ENCODE assay signal across 23 mouse cellular contexts in the genomic region with DNA sequence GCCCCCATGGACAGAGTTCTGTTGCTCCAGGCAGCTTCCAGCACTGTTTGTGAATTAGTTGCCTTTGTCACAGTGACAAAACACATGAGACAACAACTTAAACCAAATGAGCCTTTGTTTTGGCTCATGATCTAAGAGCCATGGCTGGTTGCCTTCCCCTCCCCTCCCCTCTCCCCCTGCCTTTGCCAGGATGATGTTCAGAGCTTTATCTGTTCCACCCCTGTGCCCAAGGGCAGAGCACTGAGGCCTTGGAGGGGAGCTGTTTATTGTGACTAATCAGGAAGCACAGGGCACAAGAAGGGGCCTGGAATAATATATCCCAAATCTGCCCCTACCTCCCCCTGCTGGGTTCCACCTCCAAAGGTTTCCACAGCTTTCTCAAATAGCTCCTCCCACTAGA. TPM values are rescaled to one million over a fixed set of nuclear protein-coding genes. Genes with fewer than 3 reads are reported as not detected.
A peak's percentile ranks its signal among the peaks of the same experiment; 100 is the strongest.
DNase-seq lines count a peak whose midpoint lies in the region; ATAC-seq lines count a peak whose summit lies in the region.
"Had no signal": no experiment of that assay in that cellular context is flagged by ENCODE, and none has a peak within 500 bp of the region (broad histone marks: within the 10 kb centered on the region; RNA-seq: fewer than 3 reads in every experiment).

No protein-coding gene starts in this region.

- H3K27ac ChIP-seq in forebrain, embryonic 11.5 days (ENCODE audit: low read depth, low read length), result no peak overlapping the region
- H3K27ac ChIP-seq in forebrain, embryonic 14.5 days (ENCODE audit: low read depth, low read length), result no peak overlapping the region
- H3K27ac ChIP-seq: forebrain, embryonic 10.5 days; gastrocnemius, adult 2 months; heart, embryonic 13.5 days; hindbrain, embryonic 12.5 days; kidney, embryonic 15.5 days; limb, embryonic 15.5 days; liver, embryonic 14.5 days; neural tube, embryonic 12.5 days had no signal

- H3K4me2 ChIP-seq in forebrain, embryonic 11.5 days (ENCODE audit: low read depth, low read length, severe bottlenecking), result no peak overlapping the region
- no peak overlapping the region for H3K4me2 ChIP-seq in forebrain, embryonic 14.5 days (ENCODE audit: low read length)
- H3K4me2 ChIP-seq: heart, embryonic 13.5 days; hindbrain, embryonic 12.5 days; kidney, embryonic 15.5 days; limb, embryonic 15.5 days; lung, embryonic 14.5 days; neural tube, embryonic 12.5 days had no signal

- H3K9me3 ChIP-seq in forebrain, embryonic 11.5 days (ENCODE audit: control insufficient read depth, low read length), result no peaks in the 10 kb centered on the region
- H3K9me3 ChIP-seq in forebrain, embryonic 14.5 days (replicated peaks; ENCODE audit: control insufficient read depth, low read length), result no peaks in the 10 kb centered on the region
- no peaks in the 10 kb centered on the region for H3K9me3 ChIP-seq in megakaryocyte, embryonic 14.5 days
- H3K9me3 ChIP-seq: forebrain, embryonic 10.5 days; heart, embryonic 13.5 days; hindbrain, embryonic 12.5 days; kidney, embryonic 15.5 days; limb, embryonic 15.5 days; neural tube, embryonic 12.5 days had no signal

- no peaks in the 10 kb centered on the region for H3K27me3 ChIP-seq in forebrain, embryonic 11.5 days (ENCODE audit: control insufficient read depth, insufficient read depth, low read length)
- no peaks in the 10 kb centered on the region for H3K27me3 ChIP-seq in forebrain, embryonic 14.5 days (replicated peaks; ENCODE audit: control insufficient read depth, insufficient read depth, low read length)
- H3K27me3 ChIP-seq in megakaryocyte, embryonic 14.5 days (replicated peaks), result peaks cover 18% of the 10 kb centered on the region
- H3K27me3 ChIP-seq: hindbrain, embryonic 12.5 days; kidney, embryonic 15.5 days; limb, embryonic 15.5 days; neural tube, embryonic 12.5 days had no signal

- no peaks in the 10 kb centered on the region for H3K4me1 ChIP-seq in forebrain, embryonic 11.5 days (replicated peaks; ENCODE audit: control insufficient read depth, insufficient read depth, low read length)
- no peaks in the 10 kb centered on the region for H3K4me1 ChIP-seq in forebrain, embryonic 14.5 days (ENCODE audit: control insufficient read depth, insufficient read depth, low read length)
- H3K4me1 ChIP-seq in megakaryocyte, embryonic 14.5 days, result peaks cover 25% of the 10 kb centered on the region
- H3K4me1 ChIP-seq: forebrain, embryonic 10.5 days; heart, embryonic 13.5 days; hindbrain, embryonic 12.5 days; kidney, embryonic 15.5 days; limb, embryonic 15.5 days; neural tube, embryonic 12.5 days had no signal

- peak; percentile 22 for DNase-seq in forebrain, embryonic 11.5 days (ENCODE audit: low spot score)
- DNase-seq in forebrain, embryonic 14.5 days (ENCODE audit: low spot score), result no peak
- DNase-seq in adrenal gland, adult (ENCODE audit: inconsistent age in 2 of 2, low spot score in 1 of 2), result peak; percentile 79 to 87
- peak; percentile 74 for DNase-seq in adrenal gland, postnatal 36 days
- no peak for DNase-seq in spleen, postnatal 4 days (ENCODE audit: low spot score in 2 of 2)
- DNase-seq: cerebellum, postnatal 10 days; gastrocnemius, adult 2 months; heart, postnatal 14 days; kidney, adult 11 months; kidney, postnatal 36 days; left cerebral cortex, postnatal 4 days; lung, embryonic 14.5 days; midbrain, embryonic 14.5 days; thymus, postnatal 14 days had no signal

- ATAC-seq in forebrain, embryonic 11.5 days (replicated peaks; ENCODE audit: low FRiP score), result no peak
- no peak for ATAC-seq in forebrain, embryonic 14.5 days
- ATAC-seq in megakaryocyte, adult 5-6 weeks (ENCODE audit: poor library complexity, severe bottlenecking), result no peak

- no peak overlapping the region for H3K9ac ChIP-seq in forebrain, embryonic 11.5 days (ENCODE audit: low read length)
- H3K9ac ChIP-seq in forebrain, embryonic 14.5 days (ENCODE audit: low read length), result no peak overlapping the region
- H3K9ac ChIP-seq: heart, embryonic 13.5 days; hindbrain, embryonic 12.5 days; kidney, embryonic 15.5 days; limb, embryonic 15.5 days; liver, embryonic 14.5 days; lung, embryonic 14.5 days; neural tube, embryonic 12.5 days had no signal

- no peaks in the 10 kb centered on the region for H3K36me3 ChIP-seq in forebrain, embryonic 11.5 days (ENCODE audit: control insufficient read depth, insufficient read depth, low read length)
- H3K36me3 ChIP-seq in forebrain, embryonic 14.5 days (ENCODE audit: control insufficient read depth, insufficient read depth, low read length), result no peaks in the 10 kb centered on the region
- no peaks in the 10 kb centered on the region for H3K36me3 ChIP-seq in megakaryocyte, embryonic 14.5 days (replicated peaks; ENCODE audit: low read length)
- H3K36me3 ChIP-seq: forebrain, embryonic 10.5 days; heart, embryonic 13.5 days; hindbrain, embryonic 12.5 days; kidney, embryonic 15.5 days; limb, embryonic 15.5 days; neural tube, embryonic 12.5 days had no signal

- no peak overlapping the region for H3K4me3 ChIP-seq in forebrain, embryonic 11.5 days (ENCODE audit: low read depth, low read length)
- H3K4me3 ChIP-seq in forebrain, embryonic 14.5 days (ENCODE audit: low read depth, low read length), result no peak overlapping the region
- H3K4me3 ChIP-seq in megakaryocyte, embryonic 14.5 days (replicated peaks), result peak overlapping the region; percentile 71
- H3K4me3 ChIP-seq: forebrain, embryonic 10.5 days; gastrocnemius, adult 2 months; heart, embryonic 13.5 days; hindbrain, embryonic 12.5 days; kidney, embryonic 15.5 days; limb, embryonic 15.5 days; neural tube, embryonic 12.5 days had no signal

RNA-seq across cellular contexts. Expression of a gene that starts 11.6 kb away (rescaled TPM):
- polyA plus RNA-seq in forebrain, embryonic 11.5 days (2014; fragmentation: Nextera tagmentation; extraction: Ambion mirVana), result 199 and 202 TPM in 2 replicates
- 131 and 146 TPM in 2 replicates for polyA plus RNA-seq in forebrain, embryonic 14.5 days (2014; fragmentation: Nextera tagmentation; extraction: Ambion mirVana)
- 80.5 and 126 TPM in 2 replicates for polyA plus RNA-seq in megakaryocyte, embryonic 14.5 days (2012; ENCODE audit: insufficient read depth, low replicate concordance)
- 96.0 and 127 TPM in 2 replicates for total RNA-seq in megakaryocyte, adult 5-6 weeks (2015)
- total RNA-seq in megakaryocyte, adult 5-6 weeks (2017), result 93.5 and 115 TPM in 2 replicates
- total RNA-seq in adrenal gland, postnatal 36 days (2021), result 100 to 1,000 TPM; 214 to 229 TPM

Comparison
In these comparisons a context has a peak if more than half of its experiments do, and no peak if none do; other contexts are left out.
1. DNase-seq: peak in forebrain, embryonic 11.5 days (single experiment), adrenal gland, adult (2 of 2) and adrenal gland, postnatal 36 days (2 of 2); none in forebrain, embryonic 14.5 days (single experiment) and spleen, postnatal 4 days (0 of 2).